Mouse (Mus musculus): ENCODE measurements around the gene Rnf207. TPM values are rescaled to one million over a fixed set of nuclear protein-coding genes. Genes with fewer than 3 reads are reported as not detected.

Gene Rnf207
- polyA plus RNA-seq, 1 experiment from 2014 or later = 0.23 TPM

DNA sequence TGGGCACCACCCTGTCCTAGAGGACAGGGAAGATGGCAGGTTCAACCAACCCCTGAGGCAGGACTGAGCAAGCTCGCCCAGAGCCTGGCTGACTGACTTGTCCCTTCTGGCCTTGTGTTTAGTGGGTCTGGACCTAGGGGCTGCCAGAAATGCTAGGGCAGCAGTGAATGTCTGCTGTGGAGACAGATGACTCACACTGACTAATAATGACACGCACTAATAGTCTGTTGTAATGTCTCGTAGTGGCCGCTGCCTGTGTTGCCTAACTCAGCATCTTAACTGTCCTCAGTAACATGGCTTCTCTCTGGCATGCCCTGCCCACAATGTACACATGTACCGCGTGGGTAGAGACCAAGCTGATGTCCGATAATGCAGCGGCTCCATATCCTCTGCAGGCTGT, 58.3 kb downstream of the Rnf207 start:
- H3K27ac ChIP-seq (replicated peaks) = no peak overlapping the region
- H3K36me3 ChIP-seq = no peaks in the 10 kb centered on the region
- no peak overlapping the region for H3K4me2 ChIP-seq (replicated peaks)
- no peak for ATAC-seq (ENCODE audit: insufficient number of reproducible peaks, low FRiP score, low TSS enrichment, low read depth)
- peaks cover 61% of the 10 kb centered on the region for H3K4me1 ChIP-seq
- H3K27me3 ChIP-seq = no peaks in the 10 kb centered on the region
- no peak overlapping the region for H3K4me3 ChIP-seq (replicated peaks)
- no peak overlapping the region for H3K9ac ChIP-seq
- 87% methylated on average over 8 of the region's 8 CpGs for WGBS
- no peaks in the 10 kb centered on the region for H3K9me3 ChIP-seq (replicated peaks)

DNA sequence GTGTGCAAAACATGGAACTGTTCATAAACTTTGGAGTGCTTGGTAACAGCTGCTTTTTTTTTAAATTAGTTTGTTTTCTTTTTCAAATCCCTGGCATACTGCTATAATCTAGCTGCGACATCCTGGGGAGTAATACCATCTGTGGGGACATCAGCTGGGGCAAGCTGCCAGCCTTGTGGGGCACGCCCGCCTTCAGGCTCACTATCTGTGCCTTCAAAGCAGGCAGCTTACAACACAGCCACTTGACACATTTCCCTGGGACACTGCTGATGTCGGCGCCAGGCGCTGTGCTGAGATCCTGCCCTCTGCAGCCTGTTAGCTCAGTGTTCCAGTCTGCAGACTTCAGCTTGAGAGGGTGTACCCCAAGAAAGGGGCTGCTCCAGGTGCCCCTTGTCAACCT, 61.7 kb downstream of the Rnf207 start:
- ATAC-seq (ENCODE audit: insufficient number of reproducible peaks, low FRiP score, low TSS enrichment, low read depth) = no peak
- Histone ChIP-seq H3K27ac (replicated peaks) (peak overlapping the region; percentile 66; the same call in 1 of the 2 replicates), H3K9ac (no peak overlapping the region)

More for the DNA sequence above, 61.7 kb downstream of the Rnf207 start:
- 0 out of 2 replicates have a peak, but pooled peaks cover 4% of the 10 kb centered on the region for H3K36me3 ChIP-seq
- H3K4me3 ChIP-seq (replicated peaks) = no peak overlapping the region
- no peaks in the 10 kb centered on the region for H3K9me3 ChIP-seq (replicated peaks)
- no peaks in the 10 kb centered on the region for H3K27me3 ChIP-seq
- H3K4me2 ChIP-seq (replicated peaks) = no peak overlapping the region
- WGBS = 39% methylated on average over 6 of the region's 6 CpGs
- H3K4me1 ChIP-seq = peaks cover 30% of the 10 kb centered on the region

Other genes starting within 250 kb of the Rnf207 start
- 20.8 and 21.3 TPM in 2 replicates for gene Plekhg5, start 246.5 kb downstream of the Rnf207 start, polyA plus RNA-seq (2015; fragmentation: Nextera tagmentation; extraction: Ambion mirVana)
- 1.5 and 2.0 TPM in 2 replicates for gene Tnfrsf25, start 203.1 kb downstream of the Rnf207 start, polyA plus RNA-seq (2015; fragmentation: Nextera tagmentation; extraction: Ambion mirVana)
- gene Espn, start 166.6 kb downstream of the Rnf207 start, polyA plus RNA-seq (2015; fragmentation: Nextera tagmentation; extraction: Ambion mirVana) = 7.5 TPM in 2 replicates
- gene Hes2, start 160.1 kb downstream of the Rnf207 start, polyA plus RNA-seq (2015; fragmentation: Nextera tagmentation; extraction: Ambion mirVana) = 1.6 and 1.9 TPM in 2 replicates
- 65.5 and 77.0 TPM in 2 replicates for gene Acot7, start 140.9 kb downstream of the Rnf207 start, polyA plus RNA-seq (2015; fragmentation: Nextera tagmentation; extraction: Ambion mirVana)
- 29.0 and 35.7 TPM in 2 replicates for gene Gpr153, start 44.8 kb downstream of the Rnf207 start, polyA plus RNA-seq (2015; fragmentation: Nextera tagmentation; extraction: Ambion mirVana)
- gene Hes3, start 27.3 kb downstream of the Rnf207 start, polyA plus RNA-seq (2015; fragmentation: Nextera tagmentation; extraction: Ambion mirVana) = not detected in 2 replicates
- gene Icmt, start 21.8 kb downstream of the Rnf207 start, polyA plus RNA-seq (2015; fragmentation: Nextera tagmentation; extraction: Ambion mirVana) = 23.5 and 26.7 TPM in 2 replicates
- 342 and 365 TPM in 2 replicates for gene Rpl22, start 6.7 kb upstream of the Rnf207 start, polyA plus RNA-seq (2015; fragmentation: Nextera tagmentation; extraction: Ambion mirVana)
- 0.76 and 1.2 TPM in 2 replicates for gene Chd5, start 19.7 kb upstream of the Rnf207 start, polyA plus RNA-seq (2015; fragmentation: Nextera tagmentation; extraction: Ambion mirVana)
- 3.6 and 6.2 TPM in 2 replicates for gene Nphp4, start 157.7 kb upstream of the Rnf207 start, polyA plus RNA-seq (2015; fragmentation: Nextera tagmentation; extraction: Ambion mirVana)
- gene Kcnab2, start 158.9 kb upstream of the Rnf207 start, polyA plus RNA-seq (2015; fragmentation: Nextera tagmentation; extraction: Ambion mirVana) = 8.9 and 9.7 TPM in 2 replicates

Data from embryonic facial prominence, embryonic 15.5 days (tissue).